Mouse (Mus musculus): ENCODE measurements at regions not wholly inside any gene's neighbourhood (a gene's known extent, or its start where the extent isn't known, plus 50 kb on each side); places are given as distances from the start of the nearest gene placed in this dataset.

- Histone ChIP-seq H3K36me3 (ENCODE audit: control insufficient read depth, insufficient read depth) (no peaks in the 10 kb centered on the region), H3K27ac (ENCODE audit: low read length) (peak overlapping the region; percentile 53), H3K27me3 (ENCODE audit: control insufficient read depth, insufficient read depth, low read length) (no peaks in the 10 kb centered on the region), H3K9ac (ENCODE audit: low read length) (no peak overlapping the region), H3K4me3 (ENCODE audit: low read length) (no peak overlapping the region), H3K9me3 (replicated peaks; ENCODE audit: control insufficient read depth, low read length) (no peaks in the 10 kb centered on the region), H3K4me1 (ENCODE audit: control insufficient read depth, insufficient read depth, low read length) (peaks cover 35% of the 10 kb centered on the region), H3K4me2 (ENCODE audit: low read depth, low read length) (no peak overlapping the region)
- 18% methylated on average over 2 of the region's 2 CpGs for WGBS
- peak; percentile 46 for ATAC-seq (replicated peaks; ENCODE audit: extremely low read depth, insufficient read depth, low FRiP score)
These were observed 61.4 kb upstream of the Cd28 start for GRCm38 (mm10) chr1:60655206-60655605.

- peak; percentile 65 for ATAC-seq (replicated peaks; ENCODE audit: extremely low read depth, insufficient read depth, low FRiP score)
- H3K4me3 ChIP-seq (ENCODE audit: low read length): no peak overlapping the region
- WGBS: 38% methylated on average over 4 of the region's 4 CpGs
- H3K4me2 ChIP-seq (ENCODE audit: low read depth, low read length): no peak overlapping the region
- H3K9ac ChIP-seq (ENCODE audit: low read length): no peak overlapping the region
- no peaks in the 10 kb centered on the region for H3K27me3 ChIP-seq (ENCODE audit: control insufficient read depth, insufficient read depth, low read length)
- H3K4me1 ChIP-seq (ENCODE audit: control insufficient read depth, insufficient read depth, low read length): peaks cover 39% of the 10 kb centered on the region
- H3K36me3 ChIP-seq (ENCODE audit: control insufficient read depth, insufficient read depth): no peaks in the 10 kb centered on the region
- H3K9me3 ChIP-seq (replicated peaks; ENCODE audit: control insufficient read depth, low read length): no peaks in the 10 kb centered on the region
- peak overlapping the region; percentile 69 for H3K27ac ChIP-seq (ENCODE audit: low read length)
These were observed 64.0 kb upstream of the Cd28 start for GRCm38 (mm10) chr1:60652570-60653011.

- Histone ChIP-seq H3K4me1 (ENCODE audit: control insufficient read depth, insufficient read depth, low read length) (peaks cover 32% of the 10 kb centered on the region), H3K9ac (ENCODE audit: low read length) (no peak overlapping the region), H3K4me3 (ENCODE audit: low read length) (no peak overlapping the region), H3K9me3 (replicated peaks; ENCODE audit: control insufficient read depth, low read length) (no peaks in the 10 kb centered on the region), H3K27me3 (ENCODE audit: control insufficient read depth, insufficient read depth, low read length) (no peaks in the 10 kb centered on the region), H3K36me3 (ENCODE audit: control insufficient read depth, insufficient read depth) (no peaks in the 10 kb centered on the region), H3K4me2 (ENCODE audit: low read depth, low read length) (no peak overlapping the region), H3K27ac (ENCODE audit: low read length) (peak overlapping the region; percentile 62)
- peak; percentile 56; the same call in 1 of the 2 replicates for ATAC-seq (replicated peaks; ENCODE audit: extremely low read depth, insufficient read depth, low FRiP score)
- WGBS: 28% methylated on average over 3 of the region's 3 CpGs
These were observed 66.4 kb upstream of the Cd28 start for GRCm38 (mm10) chr1:60650158-60650557.

- H3K27me3 ChIP-seq (ENCODE audit: control insufficient read depth, insufficient read depth, low read length): no peaks in the 10 kb centered on the region
- ATAC-seq (replicated peaks; ENCODE audit: extremely low read depth, insufficient read depth, low FRiP score): no peak
- H3K36me3 ChIP-seq (ENCODE audit: control insufficient read depth, insufficient read depth): no peaks in the 10 kb centered on the region
- H3K27ac ChIP-seq (ENCODE audit: low read length): peak overlapping the region; percentile 62
- no peaks in the 10 kb centered on the region for H3K9me3 ChIP-seq (replicated peaks; ENCODE audit: control insufficient read depth, low read length)
- H3K4me2 ChIP-seq (ENCODE audit: low read depth, low read length): no peak overlapping the region
- H3K4me3 ChIP-seq (ENCODE audit: low read length): no peak overlapping the region
- H3K4me1 ChIP-seq (ENCODE audit: control insufficient read depth, insufficient read depth, low read length): peaks cover 29% of the 10 kb centered on the region
- WGBS: 61% methylated on average over 8 of the region's 8 CpGs
- H3K9ac ChIP-seq (ENCODE audit: low read length): no peak overlapping the region
These were observed 67.2 kb upstream of the Cd28 start for GRCm38 (mm10) chr1:60649303-60649850.

GRCm38 (mm10) chr1:60646828-60647227 lies 69.8 kb upstream of the Cd28 start:
- Histone ChIP-seq H3K9me3 (replicated peaks; ENCODE audit: control insufficient read depth, low read length) (no peaks in the 10 kb centered on the region), H3K4me2 (ENCODE audit: low read depth, low read length) (no peak overlapping the region), H3K36me3 (ENCODE audit: control insufficient read depth, insufficient read depth) (no peaks in the 10 kb centered on the region), H3K27ac (ENCODE audit: low read length) (no peak overlapping the region), H3K4me3 (ENCODE audit: low read length) (no peak overlapping the region), H3K4me1 (ENCODE audit: control insufficient read depth, insufficient read depth, low read length) (peaks cover 20% of the 10 kb centered on the region), H3K9ac (ENCODE audit: low read length) (no peak overlapping the region), H3K27me3 (ENCODE audit: control insufficient read depth, insufficient read depth, low read length) (no peaks in the 10 kb centered on the region)
- no peak for ATAC-seq (replicated peaks; ENCODE audit: extremely low read depth, insufficient read depth, low FRiP score)
- WGBS: 90% methylated on average over 5 of the region's 5 CpGs

GRCm38 (mm10) chr1:60646174-60646573 lies 70.4 kb upstream of the Cd28 start:
- ATAC-seq (replicated peaks; ENCODE audit: extremely low read depth, insufficient read depth, low FRiP score): no peak

GRCm38 (mm10) chr1:60645176-60645575 lies 71.4 kb upstream of the Cd28 start:
- Histone ChIP-seq H3K9me3 (replicated peaks; ENCODE audit: control insufficient read depth, low read length) (no peaks in the 10 kb centered on the region), H3K4me1 (ENCODE audit: control insufficient read depth, insufficient read depth, low read length) (peaks cover 14% of the 10 kb centered on the region), H3K27ac (ENCODE audit: low read length) (no peak overlapping the region), H3K4me2 (ENCODE audit: low read depth, low read length) (no peak overlapping the region), H3K27me3 (ENCODE audit: control insufficient read depth, insufficient read depth, low read length) (no peaks in the 10 kb centered on the region), H3K9ac (ENCODE audit: low read length) (no peak overlapping the region), H3K4me3 (ENCODE audit: low read length) (no peak overlapping the region), H3K36me3 (ENCODE audit: control insufficient read depth, insufficient read depth) (no peaks in the 10 kb centered on the region)
- 70% methylated on average over 1 of the region's 1 CpGs for WGBS
- no peak for ATAC-seq (replicated peaks; ENCODE audit: extremely low read depth, insufficient read depth, low FRiP score)

More at GRCm38 (mm10) chr1:60646174-60646573, 70.4 kb upstream of the Cd28 start:
- WGBS: 44% methylated on average over 5 of the region's 5 CpGs
- H3K4me2 ChIP-seq (ENCODE audit: low read depth, low read length): no peak overlapping the region
- H3K36me3 ChIP-seq (ENCODE audit: control insufficient read depth, insufficient read depth): no peaks in the 10 kb centered on the region
- peaks cover 22% of the 10 kb centered on the region for H3K4me1 ChIP-seq (ENCODE audit: control insufficient read depth, insufficient read depth, low read length)
- no peak overlapping the region for H3K4me3 ChIP-seq (ENCODE audit: low read length)
- H3K9ac ChIP-seq (ENCODE audit: low read length): no peak overlapping the region
- no peak overlapping the region for H3K27ac ChIP-seq (ENCODE audit: low read length)
- no peaks in the 10 kb centered on the region for H3K9me3 ChIP-seq (replicated peaks; ENCODE audit: control insufficient read depth, low read length)
- H3K27me3 ChIP-seq (ENCODE audit: control insufficient read depth, insufficient read depth, low read length): no peaks in the 10 kb centered on the region

- no peak overlapping the region for H3K4me2 ChIP-seq (ENCODE audit: low read depth, low read length)
- H3K36me3 ChIP-seq (ENCODE audit: control insufficient read depth, insufficient read depth): no peaks in the 10 kb centered on the region
- H3K27ac ChIP-seq (ENCODE audit: low read length): no peak overlapping the region
- no peaks in the 10 kb centered on the region for H3K27me3 ChIP-seq (ENCODE audit: control insufficient read depth, insufficient read depth, low read length)
- no peak overlapping the region for H3K4me3 ChIP-seq (ENCODE audit: low read length)
- no peaks in the 10 kb centered on the region for H3K9me3 ChIP-seq (replicated peaks; ENCODE audit: control insufficient read depth, low read length)
- no peak for ATAC-seq (replicated peaks; ENCODE audit: extremely low read depth, insufficient read depth, low FRiP score)
- H3K4me1 ChIP-seq (ENCODE audit: control insufficient read depth, insufficient read depth, low read length): peaks cover 6% of the 10 kb centered on the region; the same call in 1 of the 2 replicates
- no peak overlapping the region for H3K9ac ChIP-seq (ENCODE audit: low read length)
- WGBS: 37% methylated on average over 3 of the region's 3 CpGs
These were observed 73.8 kb upstream of the Cd28 start for GRCm38 (mm10) chr1:60642761-60643160.

GRCm38 (mm10) chr1:60642175-60642574 lies 74.4 kb upstream of the Cd28 start:
- no peaks in the 10 kb centered on the region for H3K27me3 ChIP-seq (ENCODE audit: control insufficient read depth, insufficient read depth, low read length)
- WGBS: 15% methylated on average over 2 of the region's 2 CpGs
- H3K36me3 ChIP-seq (ENCODE audit: control insufficient read depth, insufficient read depth): no peaks in the 10 kb centered on the region
- H3K4me3 ChIP-seq (ENCODE audit: low read length): no peak overlapping the region
- H3K4me1 ChIP-seq (ENCODE audit: control insufficient read depth, insufficient read depth, low read length): peaks cover 6% of the 10 kb centered on the region; the same call in 1 of the 2 replicates
- no peak overlapping the region for H3K27ac ChIP-seq (ENCODE audit: low read length)
- no peak overlapping the region for H3K9ac ChIP-seq (ENCODE audit: low read length)
- no peaks in the 10 kb centered on the region for H3K9me3 ChIP-seq (replicated peaks; ENCODE audit: control insufficient read depth, low read length)
- ATAC-seq (replicated peaks; ENCODE audit: extremely low read depth, insufficient read depth, low FRiP score): peak; percentile 41; the same call in 1 of the 2 replicates
- H3K4me2 ChIP-seq (ENCODE audit: low read depth, low read length): no peak overlapping the region

All from heart, embryonic 16.5 days (tissue).